Mouse (Mus musculus) liver, embryonic 12.5 days (tissue): ENCODE data around the gene Castor2. TPM values are rescaled to one million over a fixed set of nuclear protein-coding genes. Genes with fewer than 3 reads are reported as not detected.

Source experiments
- ATAC-seq: fragments of 200-750 bp; cut with Nextera tagmentation; 2 replicates; pipeline ENCODE4 v1.8.0; 2017; ENCODE audit warnings: moderate number of reproducible peaks, mild to moderate bottlenecking, moderate library complexity
- H3K27ac ChIP-seq: fragments of 300-500 bp; sonication (generic); 2 replicates; pipeline ENCODE4 v1.5.1; 2016; ENCODE audit warnings: mild to moderate bottlenecking
- H3K27me3 ChIP-seq: fragments of 300-500 bp; sonication (generic); replicated peaks from 2 replicates; pipeline ENCODE4 v1.6.1; 2016; ENCODE audit warnings: mild to moderate bottlenecking, moderate library complexity
- H3K36me3 ChIP-seq: fragments of 300-500 bp; sonication (generic); 2 replicates; pipeline ENCODE4 v1.6.1; 2016; ENCODE audit warnings: mild to moderate bottlenecking, moderate library complexity
- H3K4me1 ChIP-seq: fragments of 300-500 bp; sonication (generic); 2 replicates; pipeline ENCODE4 v1.6.1; 2016
- H3K4me2 ChIP-seq: fragments of 300-500 bp; sonication (generic); 2 replicates; pipeline ENCODE4 v1.6.1; 2016; ENCODE audit warnings: mild to moderate bottlenecking, moderate library complexity
- H3K4me3 ChIP-seq: fragments of 300-500 bp; sonication (generic); 2 replicates; pipeline ENCODE4 v1.5.1; 2016; ENCODE audit warnings: mild to moderate bottlenecking, moderate library complexity
- H3K9ac ChIP-seq: fragments of 300-500 bp; sonication (generic); 2 replicates; pipeline ENCODE4 v1.6.1; 2016; ENCODE audit warnings: mild to moderate bottlenecking, moderate library complexity
- H3K9me3 ChIP-seq: fragments of 300-500 bp; sonication (generic); replicated peaks from 2 replicates; pipeline ENCODE4 v1.6.1; 2016; ENCODE audit warnings: mild to moderate bottlenecking, moderate library complexity
- WGBS: fragments of 180-500 bp; shearing (Covaris S2); methylation state at CpG from one replicate; pipeline ENCODE4 v1.1.7; 2016; ENCODE audit not compliant: insufficient replicate concordance; 5-methylcytosine and 5-hydroxymethylcytosine counted together
- polyA plus RNA-seq: library from polyadenylated mRNA; unstranded; fragments of >200 nt; fragmentation: Nextera tagmentation; extraction: Ambion mirVana; gene quantifications from 2 replicates; pipeline ENCODE4 v1.2.1, GENCODE M21; 2016

Castor2 gene
- polyA plus RNA-seq: 1.1 and 1.2 TPM in 2 replicates

DNA sequence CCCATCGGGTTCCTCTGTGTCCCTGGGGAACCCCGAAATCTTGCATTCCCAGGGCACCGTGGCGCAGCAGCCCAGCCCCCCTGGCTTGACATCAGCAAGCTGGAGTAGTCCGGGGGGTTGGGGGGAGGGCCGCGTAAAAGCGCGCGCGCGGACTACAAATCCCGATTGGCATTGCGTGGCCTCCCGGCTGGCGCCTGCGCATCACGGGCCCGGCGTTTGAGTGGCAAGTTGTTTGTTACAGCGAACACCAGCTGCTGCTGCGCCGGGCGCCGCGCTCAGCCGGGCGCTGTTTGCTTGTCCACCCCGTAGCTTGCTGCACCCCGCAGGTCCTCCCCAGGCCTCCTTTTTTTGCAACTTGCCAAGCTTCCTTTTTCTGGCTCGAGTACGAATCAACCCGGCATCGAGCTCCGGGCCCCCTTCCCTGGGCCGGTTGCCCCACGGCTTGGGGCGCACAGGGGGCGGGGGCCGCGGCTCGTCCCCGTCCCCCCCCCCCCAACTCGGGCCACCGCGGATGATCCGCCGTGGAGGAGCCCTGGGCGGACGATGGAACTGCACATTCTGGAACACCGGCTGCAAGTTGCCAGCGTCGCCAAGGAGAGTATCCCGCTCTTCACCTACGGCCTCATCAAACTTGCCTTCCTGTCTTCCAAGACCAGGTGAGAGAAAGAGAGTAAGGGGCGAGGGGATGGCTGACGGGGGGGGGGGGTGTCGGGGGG, at the start of gene Castor2:
TSS of gene Castor2 (plus strand) at position 216 of the 716 bp plus-strand sequence.
- ATAC-seq: peak; percentile 81
- Histone ChIP-seq H3K27ac (no peak within 1 kb of the TSS), H3K36me3 (no peaks in the 10 kb centered on the region), H3K4me3 (peak within 1 kb of the TSS; percentile 64), H3K4me2 (peak within 1 kb of the TSS; percentile 91), H3K4me1 (peaks cover 27% of the 10 kb centered on the region), H3K27me3 (peaks cover 35% of the 10 kb centered on the region), H3K9me3 (no peaks in the 10 kb centered on the region), H3K9ac (peak within 1 kb of the TSS; percentile 67)
- WGBS: under 1% methylated on average over 49 of the region's 58 CpGs

DNA sequence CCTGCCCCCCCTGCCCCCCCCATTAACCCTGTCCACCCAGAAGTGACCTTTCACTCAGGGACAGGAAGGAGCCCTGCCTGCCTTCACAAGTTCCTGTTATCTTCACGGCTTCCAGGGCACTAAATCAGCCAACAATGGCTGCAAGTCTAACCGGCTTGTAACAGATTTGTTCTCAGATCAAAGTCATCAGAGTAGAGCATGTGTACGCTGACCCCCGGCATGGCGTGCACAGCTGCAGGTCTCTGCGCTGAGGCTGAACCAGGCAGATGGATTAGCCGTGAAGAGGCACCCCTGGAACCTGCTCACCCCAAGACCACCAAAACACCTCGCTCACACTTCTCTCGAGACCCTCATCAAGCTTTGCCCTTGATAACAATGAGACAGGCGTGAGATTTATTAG, 48.8 kb upstream of the Castor2 start:
- Histone ChIP-seq H3K9ac (no peak overlapping the region), H3K27me3 (no peaks in the 10 kb centered on the region), H3K27ac (no peak overlapping the region), H3K9me3 (no peaks in the 10 kb centered on the region), H3K4me3 (no peak overlapping the region), H3K4me2 (no peak overlapping the region), H3K36me3 (no peaks in the 10 kb centered on the region), H3K4me1 (no peaks in the 10 kb centered on the region; the same call in 1 of the 2 replicates)
- ATAC-seq: no peak
- 29% methylated on average over 10 of the region's 10 CpGs for WGBS

DNA sequence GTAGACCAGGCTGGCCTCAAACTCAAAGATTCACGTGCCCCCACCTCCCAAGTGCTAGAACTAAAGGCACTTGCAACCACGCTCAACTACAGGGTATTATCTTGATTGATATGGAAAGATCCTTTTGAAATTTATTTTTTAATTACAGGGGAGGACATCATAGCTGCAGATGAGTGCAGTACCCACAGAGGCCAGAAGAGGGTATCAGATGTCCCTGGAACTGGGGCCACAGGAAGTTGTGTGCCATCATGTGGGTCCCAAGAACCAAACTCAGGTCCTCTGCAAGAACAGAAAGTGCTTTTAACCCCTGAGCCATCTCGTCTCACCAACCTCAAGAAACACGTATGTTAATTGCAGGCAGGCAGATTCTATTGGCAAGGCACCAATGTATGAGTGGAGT, 46.9 kb upstream of the Castor2 start:
- Histone ChIP-seq H3K36me3 (no peaks in the 10 kb centered on the region), H3K4me1 (no peaks in the 10 kb centered on the region; the same call in 1 of the 2 replicates), H3K27ac (no peak overlapping the region), H3K9ac (no peak overlapping the region), H3K9me3 (no peaks in the 10 kb centered on the region), H3K4me3 (no peak overlapping the region), H3K27me3 (no peaks in the 10 kb centered on the region), H3K4me2 (no peak overlapping the region)
- 59% methylated on average over 4 of the region's 4 CpGs for WGBS
- ATAC-seq: no peak

DNA sequence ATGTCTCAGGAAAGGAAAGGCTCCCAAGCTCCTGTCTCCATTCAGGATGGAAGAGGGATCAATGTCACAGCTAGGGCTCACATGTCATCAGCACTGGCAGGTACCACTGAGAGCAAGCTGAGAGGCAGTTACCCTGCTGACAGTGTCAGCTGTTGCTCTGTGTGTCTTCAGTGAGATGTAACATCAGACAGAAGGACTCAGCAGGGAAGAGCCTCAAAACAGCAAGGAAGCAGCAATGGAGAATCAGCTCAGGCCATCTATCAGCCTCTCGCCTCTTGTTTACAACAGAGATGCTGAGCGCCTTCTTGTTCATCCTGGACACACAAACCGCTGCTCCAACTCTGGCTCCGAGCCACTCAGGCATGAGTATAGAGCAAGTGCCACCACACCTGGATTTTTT, 45.0 kb upstream of the Castor2 start:
- no peaks in the 10 kb centered on the region; the same call in 1 of the 2 replicates for H3K4me1 ChIP-seq
- H3K9me3 ChIP-seq: no peaks in the 10 kb centered on the region
- no peaks in the 10 kb centered on the region for H3K27me3 ChIP-seq
- no peaks in the 10 kb centered on the region for H3K36me3 ChIP-seq
- H3K27ac ChIP-seq: no peak overlapping the region
- no peak overlapping the region for H3K4me2 ChIP-seq
- no peak overlapping the region for H3K9ac ChIP-seq
- no peak for ATAC-seq
- H3K4me3 ChIP-seq: no peak overlapping the region
- 70% methylated on average over 4 of the region's 4 CpGs for WGBS

DNA sequence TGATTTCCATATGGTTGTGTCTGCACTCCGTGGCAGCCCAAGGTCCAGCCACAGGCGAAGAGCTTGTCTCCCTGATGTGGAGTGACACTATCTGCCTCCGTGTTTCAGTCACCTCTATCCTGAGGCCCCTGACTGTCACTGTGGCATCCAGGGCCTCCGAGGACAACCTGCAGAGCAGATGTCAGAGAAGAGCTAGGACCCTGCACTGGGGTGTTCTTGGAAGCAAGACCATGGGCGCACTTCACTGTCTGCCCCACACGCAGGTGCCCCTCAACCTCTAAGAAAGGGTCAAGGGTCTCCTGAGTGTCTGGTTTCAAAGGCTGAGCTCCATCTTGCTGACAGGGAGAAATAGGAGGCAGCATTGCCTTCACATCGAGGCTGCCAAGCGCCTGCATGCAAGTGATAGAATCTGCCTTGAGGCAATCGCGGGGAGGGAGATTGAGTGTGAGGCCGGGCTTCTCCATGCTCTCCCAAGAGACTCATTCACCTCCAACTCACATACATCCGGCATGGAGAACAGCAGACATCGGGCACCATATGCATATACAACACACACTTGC, 40.6 kb upstream of the Castor2 start:
- Histone ChIP-seq H3K27me3 (no peaks in the 10 kb centered on the region), H3K4me1 (no peaks in the 10 kb centered on the region), H3K9ac (no peak overlapping the region), H3K9me3 (no peaks in the 10 kb centered on the region), H3K4me2 (no peak overlapping the region), H3K4me3 (no peak overlapping the region), H3K36me3 (no peaks in the 10 kb centered on the region), H3K27ac (no peak overlapping the region)
- WGBS: 53% methylated on average over 13 of the region's 13 CpGs
- ATAC-seq: no peak

DNA sequence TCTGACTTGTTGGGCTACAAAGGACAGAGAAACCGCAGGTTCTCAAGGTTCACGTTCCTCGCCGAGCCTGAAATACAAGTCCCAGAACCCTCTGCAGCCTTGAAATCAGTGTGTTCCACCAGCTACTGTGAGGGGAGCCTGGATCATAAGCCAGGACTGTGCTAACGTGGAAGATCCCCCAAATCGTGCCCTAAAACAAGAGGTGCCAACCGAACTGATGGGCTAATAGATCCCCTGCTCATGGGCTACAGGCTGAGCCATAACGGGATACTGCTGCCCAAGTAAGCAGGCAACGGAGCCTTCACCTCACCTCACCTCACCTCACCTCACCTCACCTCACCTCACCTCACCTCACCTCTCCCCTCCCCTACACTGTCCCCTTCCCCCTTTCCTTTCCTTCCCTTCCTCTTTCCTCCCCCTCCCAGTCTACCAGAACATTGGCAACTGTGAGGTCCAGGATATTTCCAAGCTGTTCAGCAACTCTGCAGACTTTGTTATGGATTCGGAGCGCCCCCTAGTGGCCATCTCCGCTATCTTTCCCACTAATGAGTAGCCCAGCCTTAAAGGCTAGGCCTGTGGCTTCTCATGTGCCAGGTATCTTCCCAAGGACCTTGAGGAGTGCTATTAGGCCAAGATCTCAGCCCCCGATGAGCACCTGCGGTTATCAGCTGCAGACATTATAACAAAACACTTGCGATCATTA, 36.0 kb upstream of the Castor2 start:
- Histone ChIP-seq H3K27ac (no peak overlapping the region), H3K4me2 (no peak overlapping the region), H3K9ac (no peak overlapping the region), H3K27me3 (peaks cover 4% of the 10 kb centered on the region; the same call in 1 of the 2 replicates), H3K4me3 (no peak overlapping the region), H3K36me3 (no peaks in the 10 kb centered on the region), H3K4me1 (no peaks in the 10 kb centered on the region), H3K9me3 (no peaks in the 10 kb centered on the region)
- no peak for ATAC-seq
- WGBS: 35% methylated on average over 15 of the region's 15 CpGs

DNA sequence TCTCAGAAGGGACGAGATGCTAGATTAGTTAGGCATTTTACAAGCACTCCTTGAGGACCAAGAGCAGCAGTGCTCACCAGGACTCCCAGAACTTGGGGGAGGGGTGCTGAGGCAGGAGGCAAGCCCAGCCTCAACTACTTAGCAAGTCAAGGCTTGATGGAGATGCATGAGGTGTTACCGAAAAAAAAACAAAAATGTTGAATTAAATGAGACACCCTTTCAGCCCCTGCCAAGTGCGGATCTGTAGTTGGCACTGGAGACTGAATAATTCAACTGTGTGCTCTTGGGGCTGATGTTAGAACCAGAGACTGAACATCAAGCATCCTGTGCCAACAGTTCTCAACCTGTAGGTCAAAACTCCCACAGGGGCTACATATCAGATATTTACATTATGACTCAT, 33.2 kb upstream of the Castor2 start:
- 31% methylated on average over 3 of the region's 3 CpGs for WGBS

DNA sequence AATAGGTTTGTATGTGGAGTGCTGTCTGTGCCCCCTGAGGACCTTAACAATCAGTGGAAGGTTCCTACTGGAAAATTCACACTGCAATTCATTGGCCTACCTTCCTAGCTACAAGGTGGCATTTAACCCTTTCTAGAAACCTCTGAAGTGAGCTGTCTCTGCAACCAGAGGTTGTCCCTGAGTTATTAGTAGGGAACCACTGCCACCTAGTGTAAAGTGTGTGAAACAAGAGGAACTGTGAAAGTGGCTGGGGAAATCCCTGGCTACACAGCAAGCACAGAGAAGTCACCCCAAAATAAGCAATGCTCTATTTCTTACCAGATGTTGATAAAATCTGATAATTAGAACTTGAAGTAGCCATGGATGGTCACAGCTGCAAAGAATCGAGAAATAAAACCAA, 31.6 kb upstream of the Castor2 start:
- Histone ChIP-seq H3K27me3 (peaks cover 4% of the 10 kb centered on the region; the same call in 1 of the 2 replicates), H3K4me1 (no peaks in the 10 kb centered on the region), H3K9me3 (no peaks in the 10 kb centered on the region; the same call in 1 of the 2 replicates), H3K4me3 (no peak overlapping the region), H3K4me2 (no peak overlapping the region), H3K36me3 (no peaks in the 10 kb centered on the region), H3K27ac (no peak overlapping the region), H3K9ac (no peak overlapping the region)
- 12% methylated on average over 1 of the region's 1 CpGs for WGBS
- ATAC-seq: no peak

More for the DNA sequence above, 33.2 kb upstream of the Castor2 start:
- Histone ChIP-seq H3K27ac (no peak overlapping the region), H3K9me3 (no peaks in the 10 kb centered on the region; the same call in 1 of the 2 replicates), H3K9ac (no peak overlapping the region), H3K4me2 (no peak overlapping the region), H3K36me3 (no peaks in the 10 kb centered on the region), H3K4me1 (no peaks in the 10 kb centered on the region), H3K4me3 (no peak overlapping the region), H3K27me3 (peaks cover 4% of the 10 kb centered on the region; the same call in 1 of the 2 replicates)
- no peak for ATAC-seq

DNA sequence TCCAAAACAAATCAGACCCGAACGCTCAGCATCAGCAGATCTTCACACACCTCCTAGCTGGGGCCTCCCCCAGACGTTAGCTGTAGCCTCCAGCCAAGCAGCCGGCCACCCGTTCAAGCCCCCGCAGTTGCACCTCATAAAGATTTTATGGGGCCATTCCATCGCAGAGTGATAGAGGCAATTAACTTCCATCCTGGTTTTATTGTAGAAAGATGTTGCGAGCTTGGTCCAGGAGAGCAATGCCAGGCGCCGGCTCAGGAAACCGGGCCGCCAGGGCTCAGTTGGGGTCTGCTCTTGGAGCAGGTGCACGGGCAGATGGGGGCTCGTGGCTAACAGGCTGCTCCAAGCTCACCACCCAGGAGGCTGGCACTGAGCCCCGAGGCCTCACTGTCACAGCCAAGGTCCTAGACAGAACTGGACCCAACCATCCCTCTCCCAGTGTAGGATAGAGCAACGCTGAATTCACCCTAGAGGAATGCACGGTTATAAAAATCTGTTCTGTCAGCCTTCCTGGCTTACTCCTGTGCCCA, 25.9 kb upstream of the Castor2 start:
- Histone ChIP-seq H3K9ac (no peak overlapping the region), H3K4me2 (no peak overlapping the region), H3K9me3 (peaks cover 5% of the 10 kb centered on the region; the same call in 1 of the 2 replicates), H3K27me3 (no peaks in the 10 kb centered on the region), H3K4me1 (no peaks in the 10 kb centered on the region), H3K27ac (no peak overlapping the region), H3K36me3 (no peaks in the 10 kb centered on the region), H3K4me3 (no peak overlapping the region)
- WGBS: 71% methylated on average over 17 of the region's 17 CpGs
- no peak for ATAC-seq

DNA sequence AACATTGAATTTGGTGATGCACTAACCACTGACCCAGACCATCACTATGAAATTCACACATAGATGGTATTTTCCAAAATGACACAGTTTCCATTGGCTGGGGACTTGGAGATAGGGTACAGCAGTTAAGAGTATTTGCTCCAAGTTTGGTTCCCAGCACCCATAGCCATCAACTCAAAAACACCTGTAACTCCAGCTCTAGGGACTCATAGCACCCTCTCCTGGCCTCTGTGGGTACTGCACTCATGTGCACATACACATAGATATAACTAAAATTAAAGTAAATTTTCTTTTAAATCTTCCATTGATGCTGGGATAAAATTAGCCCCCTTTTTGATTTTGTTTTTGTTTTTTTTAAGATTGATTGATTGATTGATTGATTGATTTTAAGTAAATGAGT, 25.1 kb upstream of the Castor2 start:
- Histone ChIP-seq H3K27ac (no peak overlapping the region), H3K36me3 (no peaks in the 10 kb centered on the region), H3K27me3 (no peaks in the 10 kb centered on the region), H3K4me2 (no peak overlapping the region), H3K4me3 (no peak overlapping the region), H3K9me3 (peaks cover 6% of the 10 kb centered on the region; the same call in 1 of the 2 replicates), H3K4me1 (no peaks in the 10 kb centered on the region), H3K9ac (no peak overlapping the region)
- ATAC-seq: no peak

DNA sequence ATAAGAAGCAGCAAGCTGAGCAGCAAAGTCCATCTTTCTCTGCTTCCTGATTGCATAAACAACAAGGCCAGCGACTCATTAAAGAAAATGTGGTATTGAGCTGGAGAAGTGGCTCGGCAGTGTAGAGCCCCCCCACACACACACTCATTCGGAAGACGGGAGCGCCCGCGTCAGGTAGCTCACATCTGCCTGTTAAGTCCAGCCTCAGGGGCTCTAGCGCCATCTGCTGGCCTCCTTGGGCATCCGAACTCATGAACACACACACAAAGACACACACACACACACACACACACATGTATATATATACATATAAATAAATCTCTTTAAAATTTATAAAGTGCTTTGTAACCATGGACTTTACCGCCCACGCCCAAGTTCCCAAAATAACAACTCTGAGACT, 23.3 kb upstream of the Castor2 start:
- H3K4me2 ChIP-seq: no peak overlapping the region
- H3K9me3 ChIP-seq: peaks cover 6% of the 10 kb centered on the region; the same call in 1 of the 2 replicates
- H3K27ac ChIP-seq: no peak overlapping the region
- no peak overlapping the region for H3K9ac ChIP-seq
- WGBS: 80% methylated on average over 11 of the region's 11 CpGs
- no peaks in the 10 kb centered on the region for H3K36me3 ChIP-seq
- H3K27me3 ChIP-seq: no peaks in the 10 kb centered on the region
- ATAC-seq: no peak
- H3K4me3 ChIP-seq: no peak overlapping the region
- 0 out of 2 replicates have a peak, but pooled peaks cover 3% of the 10 kb centered on the region for H3K4me1 ChIP-seq
